Mouse (Mus musculus) embryonic fibroblast, embryonic 13.5 days (primary cell): ENCODE results near the gene Vezf1. TPM values are rescaled to one million over a fixed set of nuclear protein-coding genes. Genes with fewer than 3 reads are reported as not detected.

ENCODE experiments used
- H3K27ac ChIP-seq: 2 replicates; pipeline ENCODE4 v1.5.1; 2012; ENCODE audit warnings: low read length, control low read depth, inconsistent platforms; ENCODE audit not compliant: insufficient read depth
- H3K4me1 ChIP-seq: 2 replicates; pipeline ENCODE4 v1.6.1; 2011; ENCODE audit warnings: low read length; ENCODE audit not compliant: control insufficient read depth, insufficient read depth
- H3K4me3 ChIP-seq: 2 replicates; pipeline ENCODE4 v1.5.1; 2011; ENCODE audit warnings: mild to moderate bottlenecking, control low read depth, low read length; ENCODE audit not compliant: insufficient read depth
- CTCF ChIP-seq: IDR thresholded peaks from 2 replicates; pipeline ENCODE4 v1.5.1; 2011; ENCODE audit warnings: mild to moderate bottlenecking, control low read depth, low read length, moderate library complexity, borderline replicate concordance; ENCODE audit not compliant: insufficient read depth
- POLR2A ChIP-seq: IDR thresholded peaks from 2 replicates; pipeline ENCODE4 v1.6.1; 2011; ENCODE audit warnings: low read depth, mild to moderate bottlenecking, control low read depth, low read length, moderate library complexity
- polyA plus RNA-seq: library from polyadenylated mRNA; stranded (reverse); fragments of >200 nt; gene quantifications from 2 replicates; pipeline ENCODE4 v1.2.4, GENCODE M21; 2011; ENCODE audit warnings: low read depth; ENCODE audit not compliant: missing spikeins, insufficient read length

Vezf1 gene
- polyA plus RNA-seq, 1 experiment = 44.6 TPM

GRCm38 (mm10) chr11:88107365-88107764 is 39.3 kb downstream of the Vezf1 start:
- Histone ChIP-seq H3K27ac (peak overlapping the region; percentile 12; the same call in 1 of the 2 replicates), H3K4me1 (peaks cover 22% of the 10 kb centered on the region), H3K4me3 (no peak overlapping the region)
- no peak for TF ChIP-seq CTCF
- TF ChIP-seq POLR2A = no peak

DNA sequence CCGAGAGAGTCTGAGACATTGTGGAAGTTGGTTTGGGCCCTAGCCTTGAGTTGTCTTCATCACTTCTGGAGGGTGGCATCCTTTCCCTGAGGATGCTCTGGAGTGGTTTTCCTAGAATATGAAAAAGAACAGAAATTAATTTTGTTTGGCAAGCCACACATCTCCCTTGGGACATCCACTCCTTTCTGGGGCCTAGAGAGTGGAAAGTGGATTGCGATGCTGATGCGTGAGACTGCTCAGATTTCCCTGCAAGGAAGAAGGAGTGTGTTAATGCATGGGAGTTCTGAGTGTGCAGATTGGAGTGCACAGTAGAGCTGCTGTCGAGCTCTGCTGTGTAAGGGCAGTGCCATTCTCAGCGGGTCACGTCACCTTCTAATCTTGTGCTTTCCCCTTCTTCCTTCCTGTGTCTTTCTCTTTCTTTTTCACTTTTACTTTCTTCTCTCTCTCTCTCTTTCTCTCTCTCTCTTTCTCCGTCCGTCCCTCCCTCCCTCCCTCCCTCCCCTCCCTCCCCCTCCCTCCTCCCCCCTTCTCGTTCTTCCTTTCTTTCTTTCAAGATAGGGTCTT is 42.0 kb downstream of the Vezf1 start:
- Histone ChIP-seq H3K4me3 (no peak overlapping the region), H3K27ac (no peak overlapping the region), H3K4me1 (peaks cover 29% of the 10 kb centered on the region)
- TF ChIP-seq CTCF = no peak

GRCm38 (mm10) chr11:88112078-88112477 is 44.0 kb downstream of the Vezf1 start:
- Histone ChIP-seq H3K4me3 (no peak overlapping the region), H3K4me1 (peaks cover 19% of the 10 kb centered on the region), H3K27ac (no peak overlapping the region)
- no peak for TF ChIP-seq CTCF
- TF ChIP-seq POLR2A = no peak

- TF ChIP-seq CTCF (no peak), POLR2A (no peak)
- Histone ChIP-seq H3K4me3 (no peak overlapping the region), H3K27ac (no peak overlapping the region), H3K4me1 (peaks cover 20% of the 10 kb centered on the region)
Observed at GRCm38 (mm10) chr11:88112677-88113333, 44.7 kb downstream of the Vezf1 start.

DNA sequence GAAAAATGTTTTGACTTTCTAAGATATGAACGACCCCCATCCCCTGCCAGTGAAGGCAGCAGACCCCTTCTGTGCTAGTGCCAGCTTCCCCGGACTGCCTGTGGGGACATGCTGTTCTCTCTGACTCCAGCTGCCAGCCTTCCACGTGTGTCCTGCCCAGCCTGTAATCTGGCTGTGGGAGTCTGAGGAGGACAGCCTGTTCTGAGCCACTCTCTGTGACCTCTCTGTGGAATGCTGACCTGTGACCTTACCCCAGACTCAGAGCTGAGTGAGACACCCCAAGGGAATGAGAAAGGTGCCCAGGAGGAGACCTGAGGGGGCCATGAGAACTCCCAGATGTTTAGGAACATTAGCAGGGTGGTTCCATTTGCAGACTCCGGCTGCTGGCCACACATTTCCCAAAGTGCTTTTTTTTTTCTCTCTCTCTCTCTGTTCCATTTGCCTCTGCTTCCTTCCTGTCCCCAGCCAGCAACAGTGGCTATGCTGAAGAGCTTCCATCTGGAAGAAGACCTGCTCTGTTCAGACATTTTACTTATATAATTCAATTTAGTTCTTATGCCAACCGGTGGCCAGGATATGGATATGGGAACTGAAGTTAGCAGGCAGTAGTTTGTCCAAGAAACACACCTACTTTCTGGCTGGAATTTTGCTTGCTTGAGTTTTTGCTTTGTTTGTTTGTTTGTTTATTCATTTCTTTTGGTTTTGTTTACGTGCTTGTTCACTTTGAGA is 45.6 kb downstream of the Vezf1 start:
- Histone ChIP-seq H3K27ac (no peak overlapping the region), H3K4me1 (peaks cover 27% of the 10 kb centered on the region), H3K4me3 (no peak overlapping the region)
- TF ChIP-seq CTCF (no peak), POLR2A (no peak)

DNA sequence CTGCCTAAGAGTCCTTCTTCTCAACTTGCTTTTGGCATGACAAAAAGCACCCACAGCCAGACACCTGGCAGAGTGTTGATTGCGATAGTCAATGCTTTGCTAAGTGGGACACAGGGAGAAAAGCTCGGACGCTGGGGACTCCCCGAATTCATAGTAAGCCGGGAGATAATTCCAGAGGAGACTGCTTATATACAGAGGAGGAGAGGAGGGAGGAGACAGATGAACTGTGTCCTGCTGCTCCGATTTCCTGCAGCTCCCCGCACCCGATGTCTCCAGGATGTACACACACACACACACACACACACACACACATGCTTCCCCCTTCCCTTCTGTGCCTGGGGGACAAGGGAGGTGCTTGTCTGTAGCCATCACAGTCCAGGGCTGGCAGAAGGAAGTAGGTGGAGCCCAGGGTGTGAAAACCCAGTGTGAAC is 46.8 kb downstream of the Vezf1 start:
- no peak for TF ChIP-seq CTCF
- TF ChIP-seq POLR2A = no peak
- Histone ChIP-seq H3K4me1 (peaks cover 27% of the 10 kb centered on the region), H3K4me3 (no peak overlapping the region), H3K27ac (no peak overlapping the region)

- TF ChIP-seq CTCF (no peak), POLR2A (no peak)
- H3K4me1 ChIP-seq = peaks cover 25% of the 10 kb centered on the region
- no peak overlapping the region for H3K4me3 ChIP-seq
- H3K27ac ChIP-seq = no peak overlapping the region
Observed at GRCm38 (mm10) chr11:88116568-88116967, 48.5 kb downstream of the Vezf1 start.

- TF ChIP-seq CTCF = no peak
- TF ChIP-seq POLR2A = 0 out of 2 replicates have a peak, but pooled peaks have one; percentile 24
- Histone ChIP-seq H3K4me1 (peaks cover 25% of the 10 kb centered on the region), H3K27ac (peak overlapping the region; percentile 74), H3K4me3 (no peak overlapping the region)
Observed at GRCm38 (mm10) chr11:88117356-88118090, 49.4 kb downstream of the Vezf1 start.

DNA sequence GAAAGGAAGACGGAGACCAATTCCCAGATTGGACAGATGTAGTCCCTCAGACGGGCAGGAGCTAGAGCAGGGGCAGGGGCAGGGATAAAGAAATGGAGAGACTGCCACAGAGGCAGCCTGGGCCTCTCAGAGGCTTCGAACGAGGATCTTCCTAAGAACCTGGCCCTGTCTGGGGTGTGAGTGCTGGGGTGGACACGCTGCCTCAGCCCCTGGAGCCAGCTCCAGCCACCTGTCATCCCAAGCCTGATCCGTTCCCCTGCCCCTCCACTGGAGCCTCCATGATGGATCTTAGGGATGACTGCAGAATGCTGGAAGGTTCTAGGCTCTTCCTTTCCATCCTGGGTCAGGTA is 50.0 kb downstream of the Vezf1 start:
- no peak for TF ChIP-seq POLR2A
- no peak for TF ChIP-seq CTCF
- H3K4me3 ChIP-seq = no peak overlapping the region
- H3K4me1 ChIP-seq = peaks cover 25% of the 10 kb centered on the region
- H3K27ac ChIP-seq = peak overlapping the region; percentile 74
